Mouse (Mus musculus) liver, embryonic 14.5 days (tissue): ENCODE measurements at regions not wholly inside any gene's neighbourhood (a gene's known extent, or its start where the extent isn't known, plus 50 kb on each side); places are given as distances from the start of the nearest gene placed in this dataset.

Experiments
- ATAC-seq: fragments of 200-750 bp; cut with Nextera tagmentation; 2 replicates; pipeline ENCODE4 v1.8.0; 2017; ENCODE audit warnings: moderate number of reproducible peaks, mild to moderate bottlenecking, moderate library complexity; ENCODE audit not compliant: insufficient read depth
- DNase-seq, 3 experiments: peaks; one replicate each; pipeline ENCODE4 v3.0.0-alpha.2; 2012 to 2013; ENCODE audit warnings: low read depth in 3 of 3, low spot score in 3 of 3
- H3K27ac ChIP-seq: fragments of 300-500 bp; sonication (generic); 2 replicates; pipeline ENCODE4 v1.5.1; 2014; ENCODE audit warnings: moderate library complexity, mild to moderate bottlenecking, control low read depth, inconsistent platforms
- H3K27me3 ChIP-seq: fragments of 300-500 bp; sonication (generic); 2 replicates; pipeline ENCODE4 v1.6.1; 2014; ENCODE audit warnings: mild to moderate bottlenecking, low read length, moderate library complexity; ENCODE audit not compliant: control insufficient read depth, insufficient read depth
- H3K36me3 ChIP-seq: fragments of 300-500 bp; sonication (generic); replicated peaks from 2 replicates; pipeline ENCODE4 v1.6.1; 2014; ENCODE audit warnings: low read depth; ENCODE audit not compliant: control insufficient read depth, insufficient read depth
- H3K4me1 ChIP-seq, 2 experiments: fragments of 200-500 bp in 1 of 2; fragments of 300-500 bp in 1 of 2; sonication (generic) in 1 of 2; replicated peaks; 2 replicates each; pipeline ENCODE4 v1.6.1; 2012 to 2014; ENCODE audit warnings: antibody characterized with exemption in 1 of 2, inconsistent platforms in 1 of 2, low read length in 1 of 2; ENCODE audit not compliant: control insufficient read depth in 2 of 2, insufficient read depth in 2 of 2
- H3K4me2 ChIP-seq: fragments of 300-500 bp; sonication (generic); 2 replicates; pipeline ENCODE4 v1.6.1; 2014; ENCODE audit warnings: low read depth, mild to moderate bottlenecking, control low read depth, moderate library complexity
- H3K4me3 ChIP-seq, 2 experiments: fragments of 200-500 bp in 1 of 2; fragments of 300-500 bp in 1 of 2; sonication (generic) in 1 of 2; 2 replicates each; pipeline ENCODE4 v1.5.1; 2012 to 2014; ENCODE audit warnings: low read depth in 2 of 2, low read length in 2 of 2, mild to moderate bottlenecking in 2 of 2, control low read depth in 1 of 2, inconsistent platforms in 1 of 2, moderate library complexity in 1 of 2; ENCODE audit not compliant: insufficient read depth in 1 of 2
- H3K9ac ChIP-seq: fragments of 300-500 bp; sonication (generic); replicated peaks from 2 replicates; pipeline ENCODE4 v1.6.1; 2014; ENCODE audit warnings: mild to moderate bottlenecking, control low read depth, moderate library complexity
- H3K9me3 ChIP-seq: fragments of 300-500 bp; sonication (generic); 2 replicates; pipeline ENCODE4 v1.6.1; 2016; ENCODE audit warnings: low read length, mixed read lengths; ENCODE audit not compliant: control insufficient read depth
- CTCF ChIP-seq: IDR thresholded peaks from 2 replicates; pipeline ENCODE4 v1.5.1; 2016; ENCODE audit warnings: antibody characterized with exemption, low read depth, control low read depth
- EP300 ChIP-seq: IDR thresholded peaks from 2 replicates; pipeline ENCODE4 v1.6.1; 2016; ENCODE audit warnings: antibody characterized with exemption, low read depth
- WGBS: fragments of 180-500 bp; shearing (Covaris S2); extraction: QIAGEN DNeasy Blood & Tissue Kit; methylation state at CpG from one replicate; pipeline ENCODE4 v1.1.7; 2014; ENCODE audit not compliant: insufficient replicate concordance; 5-methylcytosine and 5-hydroxymethylcytosine counted together

- Histone ChIP-seq H3K9ac (no peak overlapping the region), H3K9me3 (no peaks in the 10 kb centered on the region), H3K4me1 (no peaks in the 10 kb centered on the region), H3K4me2 (no peak overlapping the region), H3K4me3 (no peak overlapping the region), H3K36me3 (no peaks in the 10 kb centered on the region), H3K27ac (no peak overlapping the region), H3K27me3 (no peaks in the 10 kb centered on the region)
- DNase-seq (no peak), ATAC-seq (no peak)
- TF ChIP-seq CTCF (no peak), EP300 (no peak)
- WGBS = 62% methylated on average over 4 of the region's 4 CpGs
Measured at GRCm38 (mm10) chr19:14880818-14881217, 283.0 kb upstream of the Tle4 start.

- ATAC-seq (no peak), DNase-seq (no peak)
- no peaks in the 10 kb centered on the region for H3K27me3 ChIP-seq
- H3K9ac ChIP-seq = no peak overlapping the region
- H3K27ac ChIP-seq = no peak overlapping the region
- H3K36me3 ChIP-seq = no peaks in the 10 kb centered on the region
- 75% methylated on average over 1 of the region's 1 CpGs for WGBS
- TF ChIP-seq CTCF (no peak), EP300 (no peak)
- H3K4me1 ChIP-seq = no peaks in the 10 kb centered on the region
- no peaks in the 10 kb centered on the region for H3K9me3 ChIP-seq
- no peak overlapping the region for H3K4me2 ChIP-seq
- no peak overlapping the region for H3K4me3 ChIP-seq
Measured at GRCm38 (mm10) chr19:14873986-14874385, 276.1 kb upstream of the Tle4 start.

GRCm38 (mm10) chr19:14871178-14871867, 273.5 kb upstream of the Tle4 start:
- WGBS = 23% methylated on average over 7 of the region's 7 CpGs

GRCm38 (mm10) chr19:14862654-14863468, 265.0 kb upstream of the Tle4 start:
- 53% methylated on average over 13 of the region's 13 CpGs for WGBS
- no peak overlapping the region for H3K4me3 ChIP-seq
- H3K9me3 ChIP-seq = no peaks in the 10 kb centered on the region
- TF ChIP-seq CTCF (no peak), EP300 (no peak)
- no peaks in the 10 kb centered on the region for H3K27me3 ChIP-seq
- DNase-seq = no peak
- no peaks in the 10 kb centered on the region for H3K36me3 ChIP-seq
- no peak overlapping the region for H3K4me2 ChIP-seq
- H3K4me1 ChIP-seq = no peaks in the 10 kb centered on the region
- H3K27ac ChIP-seq = no peak overlapping the region
- H3K9ac ChIP-seq = no peak overlapping the region
- no peak for ATAC-seq

More at GRCm38 (mm10) chr19:14871178-14871867, 273.5 kb upstream of the Tle4 start:
- ATAC-seq (no peak), DNase-seq (no peak)
- no peaks in the 10 kb centered on the region for H3K36me3 ChIP-seq
- no peak overlapping the region for H3K4me2 ChIP-seq
- H3K4me1 ChIP-seq = no peaks in the 10 kb centered on the region
- TF ChIP-seq EP300 = no peak
- H3K4me3 ChIP-seq = no peak overlapping the region
- no peak overlapping the region for H3K27ac ChIP-seq
- H3K9ac ChIP-seq = no peak overlapping the region
- H3K27me3 ChIP-seq = no peaks in the 10 kb centered on the region
- no peaks in the 10 kb centered on the region for H3K9me3 ChIP-seq

GRCm38 (mm10) chr19:14855036-14855435, 257.2 kb upstream of the Tle4 start:
- H3K4me3 ChIP-seq = no peak overlapping the region
- H3K9ac ChIP-seq = no peak overlapping the region
- WGBS = 36% methylated on average over 2 of the region's 2 CpGs
- no peak for ATAC-seq
- H3K4me2 ChIP-seq = no peak overlapping the region
- no peaks in the 10 kb centered on the region for H3K36me3 ChIP-seq
- DNase-seq = no peak
- H3K4me1 ChIP-seq = no peaks in the 10 kb centered on the region
- TF ChIP-seq CTCF (no peak), EP300 (no peak)
- H3K27ac ChIP-seq = no peak overlapping the region
- H3K9me3 ChIP-seq = no peaks in the 10 kb centered on the region
- H3K27me3 ChIP-seq = no peaks in the 10 kb centered on the region
